Mouse (Mus musculus) cortical plate, adult 2 months (tissue): ENCODE data around the gene Mcl1.

Source experiments
- CTCF ChIP-seq: fragments of 200-500 bp; IDR thresholded peaks from 2 replicates; pipeline ENCODE4 v1.5.1; 2011; ENCODE audit warnings: mild to moderate bottlenecking, control low read depth, low read length; ENCODE audit not compliant: insufficient read depth; ENCODE audit errors: extremely low read depth
- POLR2A ChIP-seq: fragments of 200-500 bp; IDR thresholded peaks from 2 replicates; pipeline ENCODE4 v1.6.1; 2011; ENCODE audit warnings: mild to moderate bottlenecking, low read length, control low read depth; ENCODE audit not compliant: insufficient read depth; ENCODE audit errors: extremely low read depth

- no peak for TF ChIP-seq CTCF
- no peak for TF ChIP-seq POLR2A
Observed at GRCm38 (mm10) chr3:95707497-95707896, 48.9 kb downstream of the Mcl1 start.
